In the genomic region with DNA sequence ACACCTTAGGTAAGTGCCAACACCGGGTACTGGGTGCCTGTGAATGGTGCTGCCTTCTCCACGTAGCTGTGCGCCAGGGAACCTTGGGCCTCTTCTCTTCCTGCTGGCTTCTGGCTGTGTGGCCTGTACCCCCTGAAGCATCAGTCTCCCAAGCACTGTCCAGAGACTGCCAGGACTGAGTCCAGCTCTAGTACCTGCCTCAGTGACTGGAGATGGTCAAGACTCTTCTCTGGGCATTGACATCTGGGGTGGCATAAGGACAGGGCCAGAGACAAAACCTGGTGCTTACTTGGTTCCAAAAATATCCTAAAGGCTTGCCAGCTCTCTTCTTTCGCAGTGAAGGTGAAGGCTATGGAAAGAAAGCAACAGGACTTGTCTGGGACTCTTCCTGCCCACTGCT, we compare ENCODE assay signal across 14 mouse cellular contexts. TPM values are rescaled to one million over a fixed set of nuclear protein-coding genes. Genes with fewer than 3 reads are reported as not detected.
"Had no signal": no experiment of that assay in that cellular context is flagged by ENCODE, and none has a peak within 500 bp of the region (broad histone marks: within the 10 kb centered on the region; RNA-seq: fewer than 3 reads in every experiment).

No protein-coding gene starts in this region.

- H3K9me3 ChIP-seq: limb, embryonic 13.5 days; midbrain, embryonic 12.5 days had no signal

- H3K27me3 ChIP-seq: limb, embryonic 13.5 days; midbrain, embryonic 12.5 days had no signal

- H3K36me3 ChIP-seq: limb, embryonic 13.5 days; midbrain, embryonic 12.5 days had no signal

- H3K4me3 ChIP-seq: limb, embryonic 13.5 days; midbrain, embryonic 12.5 days had no signal

- ATAC-seq: lung, postnatal 0 days; midbrain, embryonic 16.5 days had no signal

- DNase-seq: kidney, postnatal 10 days; left cerebral cortex, postnatal 4 days; lung, adult 18-20 months; lung, postnatal 4 days; right cerebral cortex, postnatal 25 days; thymus, postnatal 14 days had no signal

- H3K4me1 ChIP-seq: midbrain, embryonic 12.5 days had no signal

RNA-seq across cellular contexts. Expression of a gene that starts 11.7 kb away (rescaled TPM):
- total RNA-seq: liver, adult 2 months; megakaryocyte-erythroid progenitor cell, adult 5-6 weeks had no signal
- polyA plus RNA-seq: liver, adult 2 months had no signal

RNA-seq across cellular contexts. Expression of a gene that starts 15.7 kb away (rescaled TPM):
- total RNA-seq: left cerebral cortex, postnatal 4 days; megakaryocyte-erythroid progenitor cell, adult 5-6 weeks had no signal
- polyA plus RNA-seq: kidney, embryonic 14.5 days; midbrain, embryonic 12.5 days; neural tube, embryonic 14.5 days had no signal
